Mouse (Mus musculus): ENCODE results near the gene Tmem107.

The Tmem107 gene

DNA sequence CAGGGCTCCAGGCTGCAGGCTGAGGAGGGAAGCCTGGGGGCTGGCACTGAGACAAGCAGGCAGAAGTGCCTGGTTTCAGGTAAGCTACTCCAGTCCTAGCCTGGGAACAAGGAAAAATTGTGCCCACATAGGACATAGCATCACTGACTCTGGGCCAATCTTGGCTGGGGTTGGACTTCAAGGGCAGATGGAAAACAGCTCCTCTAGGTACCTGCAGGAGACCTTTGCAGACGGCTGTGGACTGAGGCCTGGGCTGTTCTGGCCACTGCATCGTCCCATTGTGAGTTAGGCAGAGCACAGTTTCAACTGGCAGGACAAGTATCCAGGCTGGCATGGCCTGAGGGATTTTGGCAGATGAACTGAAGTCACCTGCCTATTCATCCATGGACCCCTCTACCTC lies 35.2 kb downstream of the Tmem107 start:
- no peak for DNase-seq (ENCODE audit: low spot score in 2 of 2)

DNA sequence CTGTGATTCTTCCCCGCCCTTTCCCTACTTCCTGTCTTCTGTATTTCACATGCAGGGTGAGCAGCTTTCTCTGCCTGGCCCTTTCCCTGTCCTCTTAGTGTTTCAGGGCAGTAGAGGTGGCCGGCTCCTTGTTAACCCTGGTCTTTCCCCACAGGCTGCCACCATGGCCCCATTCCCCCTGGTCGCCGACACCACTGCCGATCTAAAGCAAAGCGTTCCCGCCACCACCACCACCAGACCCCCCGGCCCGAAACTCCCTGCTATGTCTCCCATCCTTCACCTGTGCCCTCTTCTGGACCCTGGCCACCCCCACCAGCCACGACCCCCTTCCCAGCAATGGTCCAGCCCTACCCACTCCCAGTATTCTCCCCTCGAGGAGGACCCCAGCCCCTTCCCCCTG lies 35.7 kb downstream of the Tmem107 start:
- no peak for DNase-seq (ENCODE audit: low spot score in 2 of 2)

DNA sequence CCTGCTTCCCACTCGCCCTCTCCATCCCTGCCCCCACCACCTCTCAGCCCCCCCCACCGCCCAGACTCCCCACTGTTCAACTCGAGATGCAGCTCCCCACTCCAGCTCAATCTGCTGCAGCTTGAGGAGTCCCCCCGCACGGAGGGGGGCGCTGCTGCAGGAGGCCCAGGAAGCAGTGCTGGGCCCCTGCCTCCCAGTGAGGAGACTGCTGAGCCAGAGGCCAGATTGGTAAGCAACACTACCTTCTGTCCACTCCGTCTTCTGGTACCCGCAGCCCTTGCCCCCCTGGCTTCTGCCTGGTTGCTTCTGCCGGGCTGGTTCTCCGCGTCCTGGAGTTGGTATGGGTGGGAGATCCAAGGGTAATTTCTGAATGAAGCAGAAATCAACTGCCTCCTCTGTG lies 36.2 kb downstream of the Tmem107 start:
- DNase-seq (ENCODE audit: low spot score in 2 of 2) = no peak

DNA sequence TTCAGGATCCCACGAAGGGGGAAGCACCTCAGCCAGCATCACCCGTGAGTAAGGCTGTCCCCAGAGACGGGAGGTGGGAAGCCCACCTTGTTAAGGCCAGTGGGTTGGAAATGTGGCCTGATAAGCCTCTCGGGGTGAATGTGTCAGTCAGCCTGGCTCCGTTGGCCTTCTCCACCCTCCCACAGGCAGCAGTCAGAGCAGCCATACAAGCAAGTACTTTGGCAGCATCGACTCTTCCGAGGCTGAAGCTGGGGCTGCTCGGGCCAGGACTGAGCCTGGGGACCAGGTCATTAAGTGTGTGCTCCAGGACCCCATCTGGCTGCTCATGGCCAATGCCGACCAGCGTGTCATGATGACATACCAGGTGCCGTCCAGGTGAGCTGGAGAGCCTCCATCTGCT lies 37.1 kb downstream of the Tmem107 start:
- DNase-seq (ENCODE audit: low spot score in 2 of 2) = no peak

DNA sequence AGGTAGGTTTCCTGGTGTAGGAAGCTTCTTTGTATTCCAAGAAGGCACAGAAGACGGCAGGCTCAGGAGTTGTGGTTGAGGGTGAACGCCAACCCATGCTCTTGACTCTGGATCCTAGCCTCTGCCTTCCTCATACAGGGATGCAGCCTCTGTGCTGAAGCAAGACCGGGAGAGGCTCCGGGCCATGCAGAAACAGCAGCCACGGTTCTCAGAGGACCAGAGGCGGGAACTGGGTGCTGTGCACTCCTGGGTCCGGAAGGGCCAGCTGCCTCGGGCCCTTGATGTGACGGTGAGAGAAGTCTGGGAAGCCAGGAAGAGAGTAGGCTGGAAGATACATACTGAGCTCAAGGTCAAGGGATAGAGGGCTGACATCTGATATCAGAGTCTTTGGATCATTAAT lies 37.6 kb downstream of the Tmem107 start:
- no peak for DNase-seq (ENCODE audit: low spot score in 2 of 2)

DNA sequence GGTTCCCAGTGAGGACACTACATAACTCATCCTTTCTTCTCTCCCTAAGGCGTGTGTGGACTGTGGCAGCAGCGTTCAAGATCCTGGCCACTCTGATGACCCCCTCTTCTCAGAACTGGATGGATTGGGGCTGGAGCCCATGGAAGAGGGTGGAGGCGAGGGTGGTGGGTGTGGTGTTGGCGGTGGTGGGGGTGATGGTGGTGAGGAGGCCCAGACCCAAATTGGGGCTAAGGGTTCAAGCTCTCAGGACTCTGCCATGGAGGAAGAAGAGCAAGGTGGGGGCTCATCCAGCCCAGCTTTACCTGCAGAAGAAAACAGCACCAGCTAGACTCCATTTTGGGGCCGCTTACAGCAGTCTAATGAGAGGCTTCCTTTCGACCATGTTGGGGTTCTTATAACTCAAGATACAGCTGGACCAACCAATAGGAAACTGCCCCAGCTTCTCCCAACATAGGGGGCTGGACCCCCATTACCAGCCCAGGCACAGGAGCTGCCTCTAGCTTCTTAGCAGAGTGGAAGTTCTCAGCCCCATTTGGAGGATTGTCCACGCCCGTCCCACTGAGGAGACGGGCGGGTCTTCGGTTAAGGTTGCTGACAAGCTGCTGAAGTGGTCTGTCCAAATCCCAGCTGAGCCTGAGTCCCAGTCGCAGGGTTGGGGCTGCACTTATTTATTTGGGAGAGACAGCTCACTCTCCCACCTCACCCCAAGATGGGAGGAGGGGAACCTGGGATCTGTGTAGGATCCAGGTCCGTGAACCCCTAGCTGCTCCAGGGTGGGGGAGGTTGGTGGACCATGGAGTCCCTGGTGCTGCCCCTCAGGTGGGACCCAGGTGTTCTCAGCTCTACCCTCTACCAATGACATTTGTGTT lies 38.7 kb downstream of the Tmem107 start:
- DNase-seq (ENCODE audit: low spot score in 2 of 2) = no peak

DNA sequence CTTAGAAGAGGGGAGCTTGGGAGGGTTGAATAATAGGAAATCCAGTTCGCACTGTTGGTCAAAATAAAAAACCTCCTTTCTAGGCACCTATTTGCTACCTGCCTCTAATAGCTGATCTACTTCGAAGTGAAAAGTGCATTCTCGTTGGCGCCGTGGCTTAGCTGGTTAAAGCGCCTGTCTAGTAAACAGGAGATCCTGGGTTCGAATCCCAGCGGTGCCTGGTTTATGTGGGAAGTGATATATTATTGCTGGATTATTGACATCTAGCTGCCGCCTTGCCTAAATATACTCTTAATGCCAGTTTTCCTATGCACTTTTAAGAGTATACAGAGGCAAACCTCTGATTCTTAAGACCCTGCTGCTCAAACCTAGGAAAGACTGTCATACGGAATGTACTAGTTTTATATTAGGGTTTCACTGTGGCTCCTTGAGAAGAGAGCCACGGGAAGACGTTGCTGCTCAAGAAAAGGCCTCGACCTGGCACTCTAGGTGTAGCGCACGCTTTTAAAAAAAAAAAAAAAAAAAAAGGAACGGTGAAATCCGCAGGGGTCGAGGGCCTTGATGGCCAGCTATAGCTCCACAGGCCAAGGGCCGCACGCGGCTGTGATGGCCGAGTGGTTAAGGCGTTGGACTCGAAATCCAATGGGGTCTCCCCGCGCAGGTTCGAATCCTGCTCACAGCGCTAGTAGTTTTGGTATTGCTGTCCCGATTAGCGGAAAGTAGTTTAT lies 39.9 kb downstream of the Tmem107 start:
- peak; percentile 91 for DNase-seq (ENCODE audit: low spot score in 2 of 2)

DNA sequence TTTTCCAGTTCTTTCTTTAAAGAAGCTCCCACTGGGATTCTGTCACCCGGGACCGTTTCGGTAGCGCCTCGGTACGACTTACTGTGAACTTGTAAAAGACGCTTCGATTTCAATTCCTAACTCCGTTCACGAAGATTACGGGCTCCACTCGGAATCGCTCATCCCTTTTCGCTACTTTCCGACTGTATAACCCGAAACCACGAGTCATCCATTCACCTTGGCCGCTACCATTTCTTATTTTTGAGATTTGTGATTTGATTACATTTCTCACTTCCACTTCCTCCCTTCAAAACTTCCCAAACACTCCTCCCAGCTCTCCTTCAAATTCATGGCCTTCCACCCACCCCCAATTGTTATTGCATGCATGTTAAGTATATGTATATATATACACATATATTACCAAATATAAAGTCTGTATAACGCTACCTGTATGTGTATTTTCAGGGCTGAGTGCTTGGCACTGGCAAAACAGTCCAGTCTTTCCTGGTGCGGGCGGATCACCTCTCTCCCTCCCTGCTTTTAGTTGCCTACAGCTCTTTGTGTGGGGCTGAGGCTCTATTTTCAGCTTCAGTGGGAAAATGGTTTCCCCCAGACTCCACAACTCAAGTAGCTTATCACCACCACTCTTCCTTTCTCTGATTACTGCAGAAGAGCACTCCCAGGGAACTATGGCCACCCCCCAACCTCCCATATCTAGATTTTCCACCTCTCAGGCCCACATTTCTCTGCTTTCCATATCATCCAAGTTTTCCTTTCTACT lies 40.6 kb downstream of the Tmem107 start:
- DNase-seq (ENCODE audit: low spot score in 2 of 2) = no peak

DNA sequence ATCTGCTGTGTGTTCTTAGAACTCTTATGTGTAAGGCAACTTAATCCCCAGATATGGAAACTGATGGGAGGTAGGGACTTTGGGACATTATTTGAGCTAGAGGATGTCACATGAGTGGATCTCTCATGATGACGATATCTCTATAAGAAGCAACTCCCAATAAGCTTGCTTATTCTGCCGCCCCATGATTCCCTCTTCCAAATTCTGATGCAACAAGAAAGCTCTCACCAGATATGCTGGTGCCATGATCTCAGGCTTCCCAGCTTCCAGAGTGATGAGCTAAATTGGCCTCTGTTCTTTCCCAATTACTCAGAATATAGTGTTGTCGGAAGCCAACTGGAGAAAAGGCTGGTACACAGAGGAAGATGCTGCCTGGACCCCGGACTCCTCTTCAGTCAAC lies 41.3 kb downstream of the Tmem107 start:
- DNase-seq (ENCODE audit: low spot score in 2 of 2) = no peak

DNA sequence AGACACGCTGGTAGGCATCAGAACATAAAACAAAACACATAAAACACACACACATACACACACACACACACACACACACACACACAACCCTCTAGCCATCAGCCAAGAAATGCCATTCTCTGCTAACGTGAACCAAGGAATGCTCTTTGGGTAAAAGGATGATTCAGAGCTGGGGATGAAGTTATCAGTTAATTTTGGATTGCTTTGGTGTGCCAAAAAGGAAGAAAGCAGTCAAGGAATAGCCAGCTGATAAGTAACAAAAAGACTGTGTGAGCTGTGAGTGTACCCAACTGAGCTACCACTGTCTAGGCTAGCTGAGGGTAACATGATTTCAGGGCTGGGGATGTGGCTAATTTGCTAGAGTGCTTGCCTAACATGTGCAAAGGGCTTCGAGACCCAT lies 43.4 kb downstream of the Tmem107 start:
- no peak for DNase-seq (ENCODE audit: low spot score in 2 of 2)

DNA sequence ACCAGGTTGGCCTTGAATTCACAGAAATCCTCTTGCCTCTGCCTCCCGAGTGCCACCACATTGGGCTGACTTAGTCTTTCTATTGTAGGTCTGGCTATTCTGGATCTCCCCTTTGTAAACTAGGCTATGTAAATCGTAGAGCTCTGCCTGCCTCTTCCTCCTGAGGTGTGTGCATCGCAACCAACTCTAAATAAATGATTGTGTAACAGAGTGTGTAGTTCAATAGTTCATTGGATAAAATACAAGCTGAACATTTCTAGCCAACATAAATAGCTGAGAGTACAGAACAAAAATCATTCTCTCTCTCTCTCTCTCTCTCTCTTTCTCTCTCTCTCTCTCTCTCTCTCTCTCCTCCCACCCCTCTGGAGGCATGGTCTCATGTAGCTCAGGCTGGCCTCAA lies 44.0 kb downstream of the Tmem107 start:
- DNase-seq (ENCODE audit: low spot score in 2 of 2) = no peak

DNA sequence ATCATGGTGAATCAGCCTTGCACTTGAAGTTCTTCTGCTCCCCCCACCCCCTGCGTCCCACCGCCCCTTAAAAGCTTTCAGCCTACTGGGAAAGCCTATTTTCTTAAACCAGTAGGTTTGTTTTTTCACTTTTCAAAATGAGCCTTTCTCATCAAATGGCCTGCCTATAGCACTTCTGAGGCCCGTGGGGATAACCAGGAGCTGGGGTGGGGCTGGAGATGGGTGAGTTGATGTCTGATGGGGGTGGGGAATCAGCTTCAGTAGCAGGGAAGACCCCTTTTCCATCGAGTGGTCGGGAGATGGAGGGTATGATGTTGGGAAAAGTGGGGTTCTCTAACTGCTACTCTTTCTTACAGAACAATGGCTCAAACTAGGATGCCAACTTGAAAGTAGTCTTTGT lies 46.2 kb downstream of the Tmem107 start:
- DNase-seq (ENCODE audit: low spot score in 2 of 2) = no peak

DNA sequence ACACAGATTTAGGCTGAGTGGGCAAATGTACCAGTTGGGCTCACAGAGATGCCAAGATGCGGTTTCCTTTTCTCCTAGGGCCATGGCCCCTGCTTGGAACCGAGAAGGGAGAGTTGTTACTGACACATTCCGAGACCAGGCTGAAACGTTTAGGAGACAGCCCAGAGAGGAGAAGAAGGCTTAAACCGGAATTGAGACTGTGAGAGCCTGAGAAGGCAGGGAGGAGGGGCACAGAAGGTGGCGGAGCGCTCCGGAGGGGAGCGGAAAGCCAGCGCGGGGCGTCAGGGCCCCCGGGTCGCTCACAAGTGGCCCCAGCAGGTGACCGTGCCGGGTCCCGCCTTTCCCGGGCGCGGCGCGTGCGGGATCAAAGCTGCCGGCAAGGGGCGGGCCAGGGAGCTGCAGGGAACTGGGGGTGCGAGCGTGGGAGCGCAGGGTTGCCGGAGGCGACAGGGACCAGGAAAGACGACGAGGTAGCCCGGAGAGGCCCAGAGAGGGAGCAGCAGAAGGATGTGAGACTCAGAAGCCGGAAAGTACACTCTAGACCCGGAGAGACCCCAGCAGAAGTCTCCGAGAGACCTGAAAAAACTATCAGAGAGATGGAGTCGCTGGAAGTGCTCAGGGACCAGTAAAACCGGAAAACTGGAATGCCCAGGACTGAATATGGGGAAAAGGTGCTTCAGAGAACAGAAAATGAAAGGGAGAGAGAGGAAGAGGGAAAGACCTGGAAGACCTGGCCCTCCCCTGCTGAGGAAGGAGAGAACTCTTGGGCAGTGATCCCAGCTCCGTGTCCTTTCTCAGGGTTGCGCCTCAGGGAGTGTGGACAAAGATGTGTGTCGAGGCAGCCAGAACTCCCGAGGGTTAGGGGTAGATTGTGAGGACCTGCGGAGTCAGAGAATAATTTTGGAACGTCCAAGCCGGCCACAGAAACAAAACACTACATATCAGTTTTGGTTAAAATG lies 47.4 kb downstream of the Tmem107 start:
- DNase-seq (ENCODE audit: low spot score in 2 of 2) = peak; percentile 53 to 65

DNA sequence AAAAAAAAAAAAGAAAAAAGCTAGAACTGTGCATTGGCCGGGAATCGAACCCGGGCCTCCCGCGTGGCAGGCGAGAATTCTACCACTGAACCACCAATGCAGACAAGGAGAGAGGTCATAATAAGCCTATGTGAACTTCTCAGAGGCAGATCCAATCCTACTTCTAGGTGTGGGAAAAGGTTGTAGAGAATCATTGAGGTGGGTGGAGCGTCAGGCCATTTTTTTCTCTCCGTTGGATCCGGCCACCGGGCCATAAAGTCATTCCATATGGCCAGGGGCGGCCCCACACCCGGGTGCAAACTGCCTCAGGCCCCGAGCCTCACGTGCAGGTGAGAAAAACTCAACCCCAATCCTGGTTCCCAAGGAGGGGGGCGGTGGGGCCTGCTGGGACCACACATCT lies 48.2 kb downstream of the Tmem107 start:
- DNase-seq (ENCODE audit: low spot score in 2 of 2) = peak; percentile 85 to 87

DNA sequence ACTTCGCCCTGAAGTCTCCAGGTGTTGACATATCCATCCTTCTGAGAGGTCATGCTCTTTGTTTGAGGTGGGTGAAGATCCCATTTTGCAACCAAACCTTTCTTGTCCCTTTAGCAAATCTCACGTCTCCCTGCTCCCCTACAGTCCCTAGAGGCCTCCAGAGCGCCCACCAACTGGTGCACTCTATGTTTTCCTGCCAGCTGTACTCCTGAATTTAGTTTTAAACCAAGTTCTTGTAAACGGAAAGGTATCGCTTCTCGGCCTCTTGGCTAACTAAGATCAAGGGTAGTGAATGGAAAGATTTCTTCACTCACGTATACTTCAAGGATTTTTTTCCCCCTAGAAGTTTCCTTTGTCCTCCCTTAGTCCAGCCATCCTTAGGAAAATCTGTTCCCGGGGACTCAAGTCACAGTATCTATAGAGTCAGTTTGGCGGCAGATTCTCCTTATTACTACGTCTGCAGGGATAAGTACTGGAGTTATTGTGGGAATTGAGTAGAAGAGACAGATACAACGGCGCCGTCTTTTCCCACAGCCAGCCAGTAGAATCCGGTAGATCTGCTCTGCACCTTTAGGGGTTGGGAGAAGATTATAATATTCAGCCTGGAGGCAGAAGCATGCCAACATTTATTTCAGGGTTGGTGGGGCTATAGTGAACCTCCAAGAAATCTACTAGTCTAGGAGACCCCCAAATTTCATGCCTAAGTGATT lies 49.0 kb downstream of the Tmem107 start:
- no peak for DNase-seq (ENCODE audit: low spot score in 2 of 2)

DNA sequence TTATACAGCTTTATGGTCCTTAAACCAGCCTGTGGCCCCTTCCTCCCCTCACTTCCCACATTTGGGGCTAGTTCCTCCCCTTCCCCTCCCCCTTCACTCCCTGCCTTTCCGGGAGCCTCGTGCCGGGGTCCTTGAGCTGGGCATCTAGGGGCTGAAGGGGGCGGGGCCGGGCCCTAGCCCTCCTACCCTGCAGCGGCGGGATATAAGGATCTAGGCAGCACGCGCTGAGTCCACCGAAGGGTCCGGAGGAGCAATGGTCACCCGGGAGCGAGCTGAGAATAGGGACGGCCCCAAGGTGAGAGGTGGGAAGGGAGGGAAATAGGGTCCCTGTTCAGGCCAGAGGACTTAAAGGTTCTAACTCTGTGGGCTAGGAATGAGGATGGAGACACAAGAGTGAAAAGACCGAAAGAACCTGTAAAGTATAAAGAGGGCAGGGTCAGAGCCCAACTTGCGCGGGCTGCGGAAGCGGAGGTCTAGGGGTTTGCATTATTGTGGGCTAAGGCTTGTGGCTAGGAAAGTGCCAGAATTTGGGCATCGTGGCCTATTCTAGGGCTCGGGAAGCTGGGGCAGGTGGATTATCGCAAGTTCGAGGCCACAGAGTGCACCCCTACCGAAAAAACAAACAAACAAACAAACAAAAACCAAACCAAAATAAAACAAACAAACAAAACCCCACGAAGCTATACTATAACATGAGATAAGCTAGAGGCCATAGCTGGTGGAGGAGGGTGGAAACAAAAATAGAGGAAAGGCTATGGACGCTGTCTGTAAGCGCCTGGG lies 49.8 kb downstream of the Tmem107 start, which contains the start of gene Hes7:
Gene Hes7 (plus strand): TSS at position 184 of the 780 bp plus-strand sequence.
- no peak for DNase-seq (ENCODE audit: low spot score in 2 of 2)

DNA sequence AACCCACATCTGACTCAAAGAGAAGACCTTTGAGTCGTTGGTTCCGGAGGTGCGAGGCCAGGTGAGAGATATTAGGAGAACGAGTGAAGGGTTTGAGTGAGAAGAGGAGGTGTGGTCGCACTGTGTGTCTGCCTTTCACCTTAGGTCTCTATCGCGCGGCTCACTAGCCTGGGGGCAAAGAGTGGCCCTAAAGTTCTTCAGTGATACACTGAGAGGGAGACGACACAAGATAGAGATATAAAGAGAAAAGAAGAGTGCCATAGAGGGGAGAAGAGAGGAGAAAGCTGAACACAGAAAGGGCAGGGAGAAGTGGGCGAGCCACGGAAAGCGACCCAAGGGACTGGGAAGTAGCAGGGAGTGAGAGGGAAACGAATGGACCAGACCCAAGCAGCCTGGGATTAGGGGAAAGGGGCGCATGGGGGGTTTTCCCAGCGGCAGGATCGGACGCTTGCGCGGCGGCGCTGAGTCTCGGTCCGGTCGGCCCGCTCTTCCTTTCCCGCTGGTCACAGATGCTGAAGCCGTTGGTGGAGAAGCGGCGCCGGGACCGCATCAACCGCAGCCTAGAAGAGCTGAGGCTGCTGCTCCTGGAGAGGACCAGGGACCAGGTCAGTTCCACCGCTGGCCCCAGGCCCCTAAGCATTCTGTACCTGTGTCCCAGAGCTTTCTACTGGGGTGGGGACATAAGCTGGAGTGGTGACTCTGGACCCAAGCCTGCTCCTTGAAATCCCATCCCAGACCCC lies 50.6 kb downstream of the Tmem107 start:
- no peak for DNase-seq (ENCODE audit: low spot score in 2 of 2)

DNA sequence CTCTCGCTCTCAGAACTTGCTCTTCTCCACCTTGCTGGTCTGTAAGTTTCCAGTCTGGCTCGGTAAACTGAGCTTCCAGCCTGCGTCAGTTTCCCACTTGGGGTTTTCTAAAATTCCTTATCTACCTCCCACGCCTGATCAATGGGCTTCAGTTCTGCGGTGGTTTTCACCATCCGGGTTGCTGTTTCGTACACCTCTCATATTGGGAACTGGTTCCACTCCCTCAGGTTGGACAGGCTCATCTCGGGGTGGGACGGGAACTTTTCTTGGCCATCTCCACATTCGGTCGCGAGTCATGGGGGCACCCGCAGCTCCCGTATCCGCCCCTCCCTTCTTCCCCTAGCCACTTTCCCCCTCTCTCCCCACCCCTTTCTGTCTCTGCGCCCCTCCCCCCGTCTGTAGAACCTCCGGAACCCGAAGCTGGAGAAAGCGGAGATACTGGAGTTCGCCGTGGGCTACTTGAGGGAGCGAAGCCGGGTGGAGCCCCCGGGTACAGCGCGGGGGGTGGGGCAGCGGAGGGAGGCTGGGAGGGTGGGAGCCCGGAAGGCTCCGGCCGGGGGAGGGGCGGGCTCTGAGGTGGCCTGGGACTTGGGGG lies 51.2 kb downstream of the Tmem107 start:
- no peak for DNase-seq (ENCODE audit: low spot score in 2 of 2)

All from urinary bladder, postnatal 36 days (tissue).